Mouse (Mus musculus): ENCODE data around the gene Gm10662. TPM values are rescaled to one million over a fixed set of nuclear protein-coding genes. Genes with fewer than 3 reads are reported as not detected.
"Not testable (repeated sequence)": the region's sequence is repeated elsewhere in the genome, so short reads cannot be mapped to it uniquely, and the experiment has no call there.

The Gm10662 gene
- not detected in 2 replicates for polyA plus RNA-seq (2016; fragmentation: Nextera tagmentation; extraction: Ambion mirVana)

- not testable (repeated sequence) for H3K4me3 ChIP-seq; H3K27ac ChIP-seq; DNase-seq (ENCODE audit: low spot score); H3K27me3 ChIP-seq (ENCODE audit: insufficient read depth, poor library complexity, severe bottlenecking); H3K4me1 ChIP-seq; H3K9me3 ChIP-seq; H3K36me3 ChIP-seq
- WGBS = no CpG with 5 or more reads among the region's 1 CpGs
Observed at GRCm38 (mm10) chr7:23144380-23144779, at the start of gene Gm10662. Gene Gm10662 (minus strand): TSS chr7:23144480.

GRCm38 (mm10) chr7:23163505-23163904 lies 19.2 kb upstream of the Gm10662 start:
- H3K9me3 ChIP-seq; H3K4me1 ChIP-seq; H3K27me3 ChIP-seq (ENCODE audit: insufficient read depth, poor library complexity, severe bottlenecking); H3K36me3 ChIP-seq; H3K27ac ChIP-seq; H3K4me3 ChIP-seq: not testable (repeated sequence)
- DNase-seq (ENCODE audit: low spot score) = peak; percentile 28
- 80% methylated on average over 10 of the region's 10 CpGs for WGBS

Other genes starting within 250 kb of the Gm10662 start
- not detected in 2 replicates for gene Gm4214, start 159.8 kb downstream of the Gm10662 start, polyA plus RNA-seq (2016; fragmentation: Nextera tagmentation; extraction: Ambion mirVana)
- gene Gm4216, start 124.6 kb downstream of the Gm10662 start, polyA plus RNA-seq (2016; fragmentation: Nextera tagmentation; extraction: Ambion mirVana) = not detected in 2 replicates
- gene Vmn1r163, start 88.9 kb downstream of the Gm10662 start, polyA plus RNA-seq (2016; fragmentation: Nextera tagmentation; extraction: Ambion mirVana) = not detected in 2 replicates
- not detected in 2 replicates for gene Gm8720, start 77.0 kb downstream of the Gm10662 start, polyA plus RNA-seq (2016; fragmentation: Nextera tagmentation; extraction: Ambion mirVana)
- gene Vmn1r165, start 72.9 kb upstream of the Gm10662 start, polyA plus RNA-seq (2016; fragmentation: Nextera tagmentation; extraction: Ambion mirVana) = not detected in 2 replicates
- gene Vmn1r166, start 107.2 kb upstream of the Gm10662 start, polyA plus RNA-seq (2016; fragmentation: Nextera tagmentation; extraction: Ambion mirVana) = not detected in 2 replicates
- not detected in 2 replicates for gene Gm6902, start 134.4 kb upstream of the Gm10662 start, polyA plus RNA-seq (2016; fragmentation: Nextera tagmentation; extraction: Ambion mirVana)
- gene Nlrp4e, start 156.7 kb upstream of the Gm10662 start, polyA plus RNA-seq (2016; fragmentation: Nextera tagmentation; extraction: Ambion mirVana) = not detected in 2 replicates
- not detected in 2 replicates for gene Nlrp5, start 241.4 kb upstream of the Gm10662 start, polyA plus RNA-seq (2016; fragmentation: Nextera tagmentation; extraction: Ambion mirVana)